Mouse (Mus musculus): ENCODE measurements at regions not wholly inside any gene's neighbourhood (a gene's known extent, or its start where the extent isn't known, plus 50 kb on each side); places are given as distances from the start of the nearest gene placed in this dataset.

DNA sequence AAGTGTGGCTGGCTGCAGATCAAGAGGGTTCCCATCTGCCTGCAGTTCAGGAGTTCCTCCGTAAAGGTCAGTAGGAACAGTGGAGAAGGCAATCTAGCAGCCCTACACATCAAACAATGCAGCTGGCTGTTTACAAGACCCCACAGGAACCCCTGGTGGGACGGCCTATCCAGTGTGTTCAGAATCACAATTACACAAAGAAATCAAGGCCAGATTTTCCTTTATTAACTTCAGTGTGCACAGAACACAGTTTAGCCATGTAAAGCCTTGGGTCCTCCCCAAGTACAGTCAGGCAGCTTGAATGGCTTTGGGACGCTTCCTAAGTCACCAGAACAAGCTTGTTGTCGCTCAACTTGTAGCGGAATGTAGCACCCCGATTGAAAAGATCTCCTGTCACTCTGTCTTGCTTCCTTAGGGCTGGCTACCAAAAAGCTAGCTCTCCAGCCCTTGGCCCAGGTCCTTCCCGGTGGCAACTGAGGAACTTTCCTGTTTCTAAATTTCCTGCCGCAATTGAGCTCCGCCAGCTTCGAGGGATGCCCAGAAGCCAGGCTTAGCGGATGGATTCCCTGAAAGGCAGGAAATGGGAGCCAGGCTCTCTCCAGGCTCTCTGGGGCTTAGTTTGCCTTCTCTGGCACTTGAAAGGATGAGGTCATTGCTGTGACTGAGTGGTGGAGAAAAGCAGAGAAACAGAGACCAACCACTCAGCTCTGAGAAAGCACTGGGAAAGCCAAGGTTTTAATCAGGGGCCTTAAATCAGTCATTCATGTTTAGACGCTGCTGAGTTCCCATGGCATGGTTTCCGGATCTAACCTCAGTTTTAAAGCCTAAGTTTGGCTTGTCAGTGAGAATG is 78.1 kb upstream of the Spin1 start:
- H3K4me1 ChIP-seq, result peaks cover 37% of the 10 kb centered on the region
- H3K27ac ChIP-seq, result peak overlapping the region; percentile 80
- DNase-seq (ENCODE audit: low spot score), result peak; percentile 46
- H3K27me3 ChIP-seq (ENCODE audit: low read depth, poor library complexity, severe bottlenecking), result no peaks in the 10 kb centered on the region
- no peak overlapping the region for H3K4me3 ChIP-seq
- H3K9me3 ChIP-seq (replicated peaks), result no peaks in the 10 kb centered on the region
- WGBS, result 63% methylated on average over 13 of the region's 13 CpGs
- no peaks in the 10 kb centered on the region for H3K36me3 ChIP-seq

DNA sequence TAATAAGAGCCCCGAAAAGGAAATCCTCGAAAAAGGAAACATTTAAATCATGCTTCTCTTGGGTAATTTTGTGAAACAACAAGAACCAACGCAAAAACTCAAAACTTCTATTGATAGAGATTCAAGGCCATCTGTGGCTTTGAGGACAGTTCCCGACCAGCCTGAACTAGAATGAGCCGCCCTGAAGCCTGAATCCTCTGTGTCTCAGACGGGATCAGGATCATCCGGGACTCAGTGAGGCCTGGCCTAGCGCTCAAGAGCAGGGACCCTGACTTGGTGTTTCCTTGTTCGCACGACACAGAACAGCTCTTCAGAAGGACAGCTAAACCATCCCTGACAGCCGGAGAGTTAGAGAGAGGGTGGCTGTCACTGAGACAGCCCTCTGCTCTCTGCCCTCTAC is 77.4 kb upstream of the Spin1 start:
- Histone ChIP-seq H3K36me3 (no peaks in the 10 kb centered on the region), H3K27me3 (ENCODE audit: low read depth, poor library complexity, severe bottlenecking) (no peaks in the 10 kb centered on the region), H3K27ac (peak overlapping the region; percentile 80), H3K9me3 (replicated peaks) (no peaks in the 10 kb centered on the region), H3K4me1 (peaks cover 30% of the 10 kb centered on the region), H3K4me3 (no peak overlapping the region)
- WGBS, result 81% methylated on average over 11 of the region's 11 CpGs
- no peak for DNase-seq (ENCODE audit: low spot score)

- peaks cover 25% of the 10 kb centered on the region for H3K4me1 ChIP-seq
- no peaks in the 10 kb centered on the region for H3K9me3 ChIP-seq (replicated peaks)
- H3K36me3 ChIP-seq, result no peaks in the 10 kb centered on the region
- no peak overlapping the region for H3K4me3 ChIP-seq
- no peaks in the 10 kb centered on the region for H3K27me3 ChIP-seq (ENCODE audit: low read depth, poor library complexity, severe bottlenecking)
- no peak for DNase-seq (ENCODE audit: low spot score)
- H3K27ac ChIP-seq, result no peak overlapping the region
- WGBS, result 84% methylated on average over 6 of the region's 6 CpGs
These were observed 74.3 kb upstream of the Spin1 start for GRCm38 (mm10) chr13:51026311-51026918.

- Histone ChIP-seq H3K4me3 (no peak overlapping the region), H3K4me1 (no peaks in the 10 kb centered on the region), H3K27me3 (ENCODE audit: low read depth, poor library complexity, severe bottlenecking) (no peaks in the 10 kb centered on the region), H3K36me3 (no peaks in the 10 kb centered on the region), H3K27ac (no peak overlapping the region), H3K9me3 (replicated peaks) (no peaks in the 10 kb centered on the region)
- no peak for DNase-seq (ENCODE audit: low spot score)
- WGBS, result 91% methylated on average over 13 of the region's 13 CpGs
These were observed 62.7 kb upstream of the Spin1 start for GRCm38 (mm10) chr13:51037850-51038450.

DNA sequence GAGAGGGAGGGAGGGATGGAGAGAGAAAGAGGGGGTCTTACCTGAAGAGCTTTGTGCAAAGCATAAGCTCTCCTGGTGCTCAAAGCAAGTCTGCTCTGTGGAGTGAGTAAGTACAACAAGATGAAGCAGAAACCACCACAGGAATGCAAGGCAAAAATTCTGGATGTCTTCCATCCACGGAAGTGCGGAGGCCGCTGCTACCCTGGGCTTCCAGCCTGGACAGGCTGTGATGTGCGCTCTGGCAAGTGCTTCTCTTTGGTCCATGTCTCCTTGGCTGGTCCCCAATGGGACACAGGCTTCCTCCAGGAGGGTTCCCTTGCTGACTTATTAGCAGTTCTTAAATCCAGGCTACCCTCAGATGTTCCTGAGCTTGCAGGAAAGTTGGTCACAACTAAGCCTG is 61.7 kb upstream of the Spin1 start:
- H3K4me1 ChIP-seq, result no peaks in the 10 kb centered on the region
- H3K36me3 ChIP-seq, result no peaks in the 10 kb centered on the region

GRCm38 (mm10) chr13:51041121-51041520 is 59.6 kb upstream of the Spin1 start:
- Histone ChIP-seq H3K4me3 (no peak overlapping the region), H3K9me3 (replicated peaks) (peaks cover 7% of the 10 kb centered on the region), H3K27ac (no peak overlapping the region), H3K27me3 (ENCODE audit: low read depth, poor library complexity, severe bottlenecking) (no peaks in the 10 kb centered on the region), H3K4me1 (no peaks in the 10 kb centered on the region), H3K36me3 (no peaks in the 10 kb centered on the region)
- 59% methylated on average over 2 of the region's 2 CpGs for WGBS
- no peak for DNase-seq (ENCODE audit: low spot score)

More for the DNA sequence above, 61.7 kb upstream of the Spin1 start:
- no peak overlapping the region for H3K4me3 ChIP-seq
- no peaks in the 10 kb centered on the region for H3K27me3 ChIP-seq (ENCODE audit: low read depth, poor library complexity, severe bottlenecking)
- H3K9me3 ChIP-seq (replicated peaks), result peaks cover 7% of the 10 kb centered on the region
- no peak for DNase-seq (ENCODE audit: low spot score)
- 89% methylated on average over 4 of the region's 4 CpGs for WGBS
- no peak overlapping the region for H3K27ac ChIP-seq

GRCm38 (mm10) chr13:51042881-51043402 is 57.7 kb upstream of the Spin1 start:
- Histone ChIP-seq H3K36me3 (no peaks in the 10 kb centered on the region), H3K9me3 (replicated peaks) (peaks cover 7% of the 10 kb centered on the region), H3K4me1 (no peaks in the 10 kb centered on the region), H3K27ac (no peak overlapping the region), H3K4me3 (no peak overlapping the region), H3K27me3 (ENCODE audit: low read depth, poor library complexity, severe bottlenecking) (no peaks in the 10 kb centered on the region)
- 92% methylated on average over 9 of the region's 9 CpGs for WGBS
- DNase-seq (ENCODE audit: low spot score), result no peak
